Mouse (Mus musculus): ENCODE measurements around the gene Osbpl5. TPM values are rescaled to one million over a fixed set of nuclear protein-coding genes. Genes with fewer than 3 reads are reported as not detected.

Gene Osbpl5
- polyA plus RNA-seq, 1 experiment from 2014 or later = 2.2 TPM

DNA sequence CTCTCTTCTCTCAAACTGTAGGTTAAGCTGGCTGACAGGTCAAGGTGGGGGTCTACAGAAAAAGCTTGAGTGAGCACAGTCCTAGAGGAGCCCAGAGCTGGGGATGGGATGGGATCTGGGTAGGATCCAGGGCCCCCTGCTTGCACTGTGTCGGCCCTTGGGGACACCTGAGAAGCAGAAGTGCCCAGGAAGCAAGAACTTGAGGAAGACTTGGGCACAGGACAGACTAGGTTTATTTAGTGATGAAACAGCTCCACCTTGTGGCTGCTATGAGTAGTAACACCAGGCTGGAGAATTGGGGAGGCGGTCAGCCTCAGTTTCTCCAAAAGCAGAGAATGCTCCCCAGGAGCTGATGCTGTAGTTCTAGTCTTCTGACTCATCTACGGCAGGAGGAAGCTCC lies 7.0 kb upstream of the Osbpl5 start:
- Histone ChIP-seq H3K4me1 (ENCODE audit: control insufficient read depth, low read depth, low read length) (no peaks in the 10 kb centered on the region), H3K9ac (ENCODE audit: low read depth, low read length) (no peak overlapping the region), H3K36me3 (ENCODE audit: control insufficient read depth, insufficient read depth) (no peaks in the 10 kb centered on the region), H3K9me3 (replicated peaks; ENCODE audit: control insufficient read depth, low read length) (no peaks in the 10 kb centered on the region), H3K4me3 (ENCODE audit: low read depth, low read length) (no peak overlapping the region), H3K27me3 (ENCODE audit: control insufficient read depth, insufficient read depth, low read depth, low read length) (no peaks in the 10 kb centered on the region; the same call in 1 of the 2 replicates), H3K27ac (ENCODE audit: low read length) (no peak overlapping the region), H3K4me2 (ENCODE audit: low read depth, low read length) (no peak overlapping the region)
- ATAC-seq (ENCODE audit: low read depth) = no peak
- WGBS (ENCODE audit: insufficient replicate concordance) = 8% methylated on average over 3 of the region's 3 CpGs

DNA sequence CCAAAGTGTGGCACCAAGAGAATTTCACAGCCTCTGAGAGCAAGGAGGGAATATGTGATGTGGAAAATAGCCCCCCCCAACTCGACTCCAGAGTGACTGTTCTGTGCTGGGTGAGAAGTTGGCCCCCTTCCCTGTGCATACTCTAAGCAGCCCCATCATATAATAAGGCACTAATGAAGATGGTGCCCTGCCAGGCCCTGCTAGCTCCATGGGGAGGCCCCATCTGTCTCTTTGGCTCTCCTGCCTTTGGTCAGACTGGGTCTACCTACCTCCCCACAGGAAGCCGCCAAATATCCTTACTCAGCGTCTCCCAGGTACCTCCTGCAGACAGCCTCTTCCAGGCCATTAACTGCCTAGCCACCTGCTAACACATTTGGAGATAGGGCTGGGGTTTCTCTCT lies 2.2 kb upstream of the Osbpl5 start:
- Histone ChIP-seq H3K4me3 (ENCODE audit: low read depth, low read length) (no peak overlapping the region), H3K36me3 (ENCODE audit: control insufficient read depth, insufficient read depth) (no peaks in the 10 kb centered on the region), H3K27ac (ENCODE audit: low read length) (no peak overlapping the region), H3K4me2 (ENCODE audit: low read depth, low read length) (no peak overlapping the region), H3K4me1 (ENCODE audit: control insufficient read depth, low read depth, low read length) (peaks cover 3% of the 10 kb centered on the region; the same call in 1 of the 2 replicates), H3K9ac (ENCODE audit: low read depth, low read length) (no peak overlapping the region), H3K27me3 (ENCODE audit: control insufficient read depth, insufficient read depth, low read depth, low read length) (peaks cover 3% of the 10 kb centered on the region; the same call in 1 of the 2 replicates), H3K9me3 (replicated peaks; ENCODE audit: control insufficient read depth, low read length) (no peaks in the 10 kb centered on the region)
- ATAC-seq (ENCODE audit: low read depth) = no peak
- WGBS (ENCODE audit: insufficient replicate concordance) = 48% methylated on average over 3 of the region's 3 CpGs

DNA sequence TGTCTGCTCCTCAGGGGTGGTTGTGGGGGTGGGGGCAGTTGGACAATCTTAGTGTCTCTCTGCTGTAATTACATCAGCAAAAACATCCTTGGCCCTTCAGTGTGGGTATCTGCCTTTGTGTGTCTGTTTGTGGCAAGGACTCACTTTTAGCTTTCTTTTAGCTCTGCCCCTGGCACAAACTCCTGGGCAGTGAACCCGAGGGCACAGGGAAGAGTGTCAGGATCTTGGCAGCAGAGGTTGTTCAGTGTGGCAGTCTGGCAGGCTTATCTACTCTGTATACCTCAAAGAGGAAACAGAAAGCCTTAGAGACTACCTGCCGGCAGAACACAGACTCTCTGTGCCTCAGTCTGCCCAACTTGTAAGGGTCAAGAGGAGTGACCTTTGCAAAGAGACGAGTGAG lies 911 bp upstream of the Osbpl5 start:
- no peak overlapping the region for H3K27ac ChIP-seq (ENCODE audit: low read length)
- H3K9me3 ChIP-seq (replicated peaks; ENCODE audit: control insufficient read depth, low read length) = no peaks in the 10 kb centered on the region
- 33% methylated on average over 3 of the region's 3 CpGs for WGBS (ENCODE audit: insufficient replicate concordance)
- H3K4me1 ChIP-seq (ENCODE audit: control insufficient read depth, low read depth, low read length) = peaks cover 3% of the 10 kb centered on the region; the same call in 1 of the 2 replicates
- H3K27me3 ChIP-seq (ENCODE audit: control insufficient read depth, insufficient read depth, low read depth, low read length) = peaks cover 3% of the 10 kb centered on the region; the same call in 1 of the 2 replicates
- no peak overlapping the region for H3K9ac ChIP-seq (ENCODE audit: low read depth, low read length)
- no peak overlapping the region for H3K4me2 ChIP-seq (ENCODE audit: low read depth, low read length)
- no peaks in the 10 kb centered on the region for H3K36me3 ChIP-seq (ENCODE audit: control insufficient read depth, insufficient read depth)
- H3K4me3 ChIP-seq (ENCODE audit: low read depth, low read length) = no peak overlapping the region
- ATAC-seq (ENCODE audit: low read depth) = no peak

DNA sequence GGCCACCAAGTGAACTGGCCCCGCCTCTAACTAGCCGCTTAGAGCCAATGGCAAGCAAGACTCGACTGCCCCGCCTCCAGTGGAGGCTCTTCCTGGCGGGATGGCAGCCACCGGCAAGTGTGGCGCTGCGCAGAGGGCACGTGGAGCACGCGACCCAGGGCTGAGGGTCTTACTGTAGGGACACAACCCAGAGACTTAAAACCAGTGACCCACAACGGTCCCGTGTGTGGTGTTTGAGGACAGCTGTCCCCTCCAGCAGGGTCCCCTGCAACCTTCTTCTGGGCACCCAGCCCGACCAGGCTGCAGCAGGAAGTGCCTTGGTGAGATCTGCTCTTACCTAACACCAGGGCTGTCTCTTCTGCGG lies 224 bp upstream of the Osbpl5 start:
- peak overlapping the region; percentile 34 for H3K4me3 ChIP-seq (ENCODE audit: low read depth, low read length)
- H3K9ac ChIP-seq (ENCODE audit: low read depth, low read length) = no peak overlapping the region
- peaks cover 3% of the 10 kb centered on the region; the same call in 1 of the 2 replicates for H3K27me3 ChIP-seq (ENCODE audit: control insufficient read depth, insufficient read depth, low read depth, low read length)
- peak overlapping the region; percentile 53 for H3K4me2 ChIP-seq (ENCODE audit: low read depth, low read length)
- peaks cover 3% of the 10 kb centered on the region; the same call in 1 of the 2 replicates for H3K4me1 ChIP-seq (ENCODE audit: control insufficient read depth, low read depth, low read length)
- H3K36me3 ChIP-seq (ENCODE audit: control insufficient read depth, insufficient read depth) = no peaks in the 10 kb centered on the region
- peak; percentile 67 for ATAC-seq (ENCODE audit: low read depth)
- H3K27ac ChIP-seq (ENCODE audit: low read length) = no peak overlapping the region
- WGBS (ENCODE audit: insufficient replicate concordance) = under 1% methylated on average over 15 of the region's 15 CpGs
- no peaks in the 10 kb centered on the region for H3K9me3 ChIP-seq (replicated peaks; ENCODE audit: control insufficient read depth, low read length)

DNA sequence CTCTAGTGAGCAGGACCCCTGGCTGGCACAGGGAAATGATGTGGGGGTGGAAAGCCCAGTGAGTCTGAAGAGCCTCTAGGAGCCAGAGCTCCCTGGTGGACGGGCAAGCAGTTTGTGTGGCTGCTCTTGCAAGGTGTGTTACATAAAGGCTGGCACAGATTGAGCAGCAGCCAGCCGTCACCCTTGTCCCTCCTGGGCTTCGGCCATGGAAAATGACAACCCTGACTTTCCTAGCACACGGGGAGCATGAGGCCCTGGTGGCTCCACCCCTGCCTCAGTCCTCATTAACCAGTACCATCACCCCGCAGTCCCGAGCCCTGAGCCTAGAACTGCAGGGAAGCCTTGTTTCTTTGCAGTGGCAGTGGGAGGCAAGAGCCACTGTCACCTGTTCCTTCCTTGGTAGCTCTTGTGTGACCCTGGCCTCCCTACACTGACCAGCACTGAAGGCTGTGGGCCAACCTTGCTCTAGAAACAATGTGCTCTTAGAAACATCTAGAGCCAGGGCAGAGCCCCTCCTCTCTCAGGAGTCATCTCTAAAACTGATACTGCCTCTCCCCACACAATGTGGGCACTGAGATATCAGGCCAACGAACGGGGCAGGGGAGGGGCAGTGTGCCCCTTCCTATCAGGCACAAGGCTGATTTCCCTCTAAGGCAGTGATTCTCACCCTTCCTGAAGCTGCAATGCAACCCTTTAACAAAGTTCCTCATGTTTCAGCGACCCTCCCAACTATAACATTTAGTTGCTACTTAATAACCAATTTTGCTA lies 1.2 kb downstream of the Osbpl5 start:
- Histone ChIP-seq H3K27me3 (ENCODE audit: control insufficient read depth, insufficient read depth, low read depth, low read length) (peaks cover 3% of the 10 kb centered on the region; the same call in 1 of the 2 replicates), H3K4me3 (ENCODE audit: low read depth, low read length) (no peak overlapping the region), H3K9me3 (replicated peaks; ENCODE audit: control insufficient read depth, low read length) (no peaks in the 10 kb centered on the region), H3K4me2 (ENCODE audit: low read depth, low read length) (no peak overlapping the region), H3K36me3 (ENCODE audit: control insufficient read depth, insufficient read depth) (no peaks in the 10 kb centered on the region), H3K4me1 (ENCODE audit: control insufficient read depth, low read depth, low read length) (peaks cover 3% of the 10 kb centered on the region; the same call in 1 of the 2 replicates), H3K27ac (ENCODE audit: low read length) (no peak overlapping the region), H3K9ac (ENCODE audit: low read depth, low read length) (no peak overlapping the region)
- no peak for ATAC-seq (ENCODE audit: low read depth)
- 39% methylated on average over 9 of the region's 9 CpGs for WGBS (ENCODE audit: insufficient replicate concordance)

DNA sequence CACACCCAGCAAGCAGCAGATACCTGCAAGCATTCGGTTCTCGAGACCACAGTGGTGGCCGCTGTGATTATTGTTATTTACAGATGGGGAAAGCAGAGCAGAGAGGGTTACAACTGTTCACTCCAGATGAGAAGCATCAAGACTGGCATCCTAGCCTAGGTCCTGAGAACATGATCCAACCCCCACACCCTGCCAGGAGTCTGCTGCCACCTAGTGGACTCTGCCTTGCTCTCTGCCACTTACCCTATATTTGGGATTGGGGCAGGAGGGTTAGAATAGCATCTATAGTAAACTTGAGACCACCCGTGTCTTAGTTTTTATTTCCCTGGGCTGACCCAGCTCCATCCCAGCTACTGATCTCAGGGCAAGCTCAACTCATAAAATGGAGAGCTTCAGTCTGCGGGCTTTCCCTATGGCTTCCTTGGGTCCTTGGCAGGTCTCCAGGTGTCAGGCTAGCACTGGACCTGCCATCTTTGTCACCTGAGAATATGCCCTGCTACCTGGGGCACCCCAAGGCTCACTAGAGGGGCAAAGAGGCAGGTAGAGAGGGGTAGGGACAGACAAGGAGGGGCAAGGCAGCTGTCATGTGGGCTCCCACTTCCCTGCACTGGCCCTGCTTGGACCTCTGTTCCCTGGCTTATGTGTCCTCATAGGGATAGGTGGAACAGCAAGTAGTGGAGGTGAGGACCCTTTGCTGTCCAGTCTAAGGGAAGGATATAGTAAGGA lies 2.6 kb downstream of the Osbpl5 start:
- ATAC-seq (ENCODE audit: low read depth) = no peak
- H3K27ac ChIP-seq (ENCODE audit: low read length) = no peak overlapping the region
- H3K4me1 ChIP-seq (ENCODE audit: control insufficient read depth, low read depth, low read length) = peaks cover 3% of the 10 kb centered on the region; the same call in 1 of the 2 replicates
- no peaks in the 10 kb centered on the region for H3K36me3 ChIP-seq (ENCODE audit: control insufficient read depth, insufficient read depth)
- 37% methylated on average over 5 of the region's 5 CpGs for WGBS (ENCODE audit: insufficient replicate concordance)
- no peak overlapping the region for H3K4me2 ChIP-seq (ENCODE audit: low read depth, low read length)
- no peak overlapping the region for H3K4me3 ChIP-seq (ENCODE audit: low read depth, low read length)
- no peak overlapping the region for H3K9ac ChIP-seq (ENCODE audit: low read depth, low read length)
- H3K27me3 ChIP-seq (ENCODE audit: control insufficient read depth, insufficient read depth, low read depth, low read length) = peaks cover 3% of the 10 kb centered on the region; the same call in 1 of the 2 replicates
- no peaks in the 10 kb centered on the region for H3K9me3 ChIP-seq (replicated peaks; ENCODE audit: control insufficient read depth, low read length)

DNA sequence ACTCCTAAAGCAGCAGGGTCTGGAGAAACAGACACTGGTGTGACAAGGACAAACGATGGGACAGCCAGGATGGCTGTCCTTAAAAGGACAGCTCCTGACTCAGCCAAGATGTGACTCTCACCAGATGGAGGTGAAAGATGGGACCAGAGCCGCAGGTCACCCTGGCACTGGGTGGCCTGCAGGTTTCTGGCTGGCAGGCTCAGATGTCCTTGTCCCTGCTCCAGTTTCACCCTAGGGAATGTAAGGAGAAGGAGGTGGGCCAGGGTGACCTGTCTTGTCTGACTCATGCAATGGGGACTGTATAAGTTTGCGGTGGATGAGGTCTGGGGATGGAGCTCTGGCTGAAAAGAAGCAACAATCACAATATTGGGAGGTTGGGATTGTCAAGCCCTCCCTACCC lies 4.2 kb downstream of the Osbpl5 start:
- Histone ChIP-seq H3K27ac (ENCODE audit: low read length) (no peak overlapping the region), H3K9me3 (replicated peaks; ENCODE audit: control insufficient read depth, low read length) (no peaks in the 10 kb centered on the region), H3K27me3 (ENCODE audit: control insufficient read depth, insufficient read depth, low read depth, low read length) (peaks cover 3% of the 10 kb centered on the region; the same call in 1 of the 2 replicates), H3K4me1 (ENCODE audit: control insufficient read depth, low read depth, low read length) (peaks cover 3% of the 10 kb centered on the region; the same call in 1 of the 2 replicates), H3K4me3 (ENCODE audit: low read depth, low read length) (no peak overlapping the region), H3K4me2 (ENCODE audit: low read depth, low read length) (no peak overlapping the region), H3K9ac (ENCODE audit: low read depth, low read length) (no peak overlapping the region), H3K36me3 (ENCODE audit: control insufficient read depth, insufficient read depth) (no peaks in the 10 kb centered on the region)
- WGBS (ENCODE audit: insufficient replicate concordance) = 54% methylated on average over 3 of the region's 3 CpGs
- ATAC-seq (ENCODE audit: low read depth) = no peak

DNA sequence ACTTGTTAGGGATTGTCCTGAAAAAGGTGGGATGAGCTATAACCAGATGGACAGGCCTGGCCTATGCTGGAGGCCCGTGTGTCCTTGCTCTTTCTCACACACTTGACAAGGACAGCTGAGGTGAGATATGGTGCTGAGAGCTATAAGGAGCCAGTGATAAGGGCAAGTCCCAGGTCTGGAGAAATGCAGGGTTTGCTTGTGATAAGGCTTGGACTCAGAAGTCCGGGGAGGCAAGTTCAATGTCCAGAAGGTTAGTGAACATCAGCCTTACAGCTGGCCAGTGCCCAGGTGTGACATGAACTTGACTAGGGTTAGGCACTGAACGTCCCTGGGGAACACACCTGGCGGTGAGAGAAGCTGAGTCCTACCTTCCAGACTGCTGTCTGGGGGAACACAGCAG lies 4.7 kb downstream of the Osbpl5 start:
- no peaks in the 10 kb centered on the region for H3K9me3 ChIP-seq (replicated peaks; ENCODE audit: control insufficient read depth, low read length)
- no peak overlapping the region for H3K27ac ChIP-seq (ENCODE audit: low read length)
- peaks cover 3% of the 10 kb centered on the region; the same call in 1 of the 2 replicates for H3K27me3 ChIP-seq (ENCODE audit: control insufficient read depth, insufficient read depth, low read depth, low read length)
- WGBS (ENCODE audit: insufficient replicate concordance) = 29% methylated on average over 4 of the region's 4 CpGs
- no peak overlapping the region for H3K9ac ChIP-seq (ENCODE audit: low read depth, low read length)
- no peak overlapping the region for H3K4me3 ChIP-seq (ENCODE audit: low read depth, low read length)
- peaks cover under 1% of the 10 kb centered on the region; the same call in 1 of the 2 replicates for H3K4me1 ChIP-seq (ENCODE audit: control insufficient read depth, low read depth, low read length)
- H3K4me2 ChIP-seq (ENCODE audit: low read depth, low read length) = no peak overlapping the region
- no peak for ATAC-seq (ENCODE audit: low read depth)
- no peaks in the 10 kb centered on the region for H3K36me3 ChIP-seq (ENCODE audit: control insufficient read depth, insufficient read depth)

DNA sequence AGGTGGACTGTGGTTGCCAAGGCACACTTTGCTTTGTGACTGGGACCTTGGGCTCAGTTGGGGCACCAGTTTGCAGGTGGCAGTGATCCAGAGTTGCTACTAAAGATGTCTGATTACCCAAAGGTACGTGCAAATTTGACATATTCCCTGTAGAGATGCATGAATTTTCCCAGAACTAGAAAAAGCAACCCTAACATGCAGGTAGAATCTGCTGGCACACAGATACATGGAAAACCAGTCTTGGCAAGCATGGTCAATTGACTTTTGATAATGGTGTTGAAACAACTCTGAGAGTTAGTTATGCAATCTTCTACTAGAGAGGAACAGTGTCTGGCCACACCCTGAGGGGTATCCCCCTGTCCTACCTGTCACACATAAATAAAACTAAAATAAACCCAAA lies 5.4 kb downstream of the Osbpl5 start:
- no peak overlapping the region for H3K4me3 ChIP-seq (ENCODE audit: low read depth, low read length)
- no peaks in the 10 kb centered on the region for H3K9me3 ChIP-seq (replicated peaks; ENCODE audit: control insufficient read depth, low read length)
- no peak overlapping the region for H3K9ac ChIP-seq (ENCODE audit: low read depth, low read length)
- H3K27me3 ChIP-seq (ENCODE audit: control insufficient read depth, insufficient read depth, low read depth, low read length) = peaks cover 3% of the 10 kb centered on the region; the same call in 1 of the 2 replicates
- H3K4me2 ChIP-seq (ENCODE audit: low read depth, low read length) = no peak overlapping the region
- 58% methylated on average over 1 of the region's 1 CpGs for WGBS (ENCODE audit: insufficient replicate concordance)
- H3K36me3 ChIP-seq (ENCODE audit: control insufficient read depth, insufficient read depth) = no peaks in the 10 kb centered on the region
- ATAC-seq (ENCODE audit: low read depth) = no peak
- H3K27ac ChIP-seq (ENCODE audit: low read length) = no peak overlapping the region
- H3K4me1 ChIP-seq (ENCODE audit: control insufficient read depth, low read depth, low read length) = no peaks in the 10 kb centered on the region; the same call in 1 of the 2 replicates
